Mouse (Mus musculus): ENCODE measurements at regions not wholly inside any gene's neighbourhood (a gene's known extent, or its start where the extent isn't known, plus 50 kb on each side); places are given as distances from the start of the nearest gene placed in this dataset.

DNA sequence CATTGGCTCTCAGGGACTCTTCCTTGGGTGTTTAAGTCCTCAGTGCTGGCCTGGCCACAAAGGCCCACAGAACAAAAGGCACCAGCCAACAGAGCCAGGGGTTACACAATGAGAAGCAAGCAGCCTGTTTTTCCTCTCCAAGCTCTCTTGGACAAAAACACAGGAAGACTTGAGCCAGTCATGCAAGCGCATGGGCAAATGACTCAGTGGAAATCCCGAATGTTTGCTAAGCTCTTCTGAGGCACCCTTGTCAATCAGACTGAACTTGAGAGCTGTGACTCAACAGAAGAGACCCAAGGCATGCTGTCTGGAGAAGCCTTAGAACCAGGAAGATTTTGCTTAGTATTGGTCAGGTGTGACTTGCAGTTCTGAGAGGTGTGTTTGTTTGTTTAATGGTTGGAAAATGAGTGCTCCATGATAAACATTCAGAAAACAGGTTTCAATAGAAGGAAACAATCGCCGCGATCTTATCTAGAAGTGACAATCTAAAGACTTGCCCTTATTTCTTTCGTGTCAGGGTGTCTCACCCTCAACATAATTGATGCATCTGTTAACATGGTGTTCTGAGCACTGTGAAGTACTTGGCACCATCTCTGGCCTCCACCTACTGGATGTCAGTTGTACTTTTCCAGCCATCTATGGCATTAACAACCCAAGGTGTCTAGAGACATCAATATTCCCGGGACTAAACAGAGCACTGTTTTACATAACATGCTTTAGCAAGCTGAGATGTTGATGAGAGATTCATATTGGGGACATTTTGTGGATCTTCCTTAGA, 124.0 kb upstream of the Tmc1 start:
- DNase-seq (ENCODE audit: low read depth), result peak; percentile 91

DNA sequence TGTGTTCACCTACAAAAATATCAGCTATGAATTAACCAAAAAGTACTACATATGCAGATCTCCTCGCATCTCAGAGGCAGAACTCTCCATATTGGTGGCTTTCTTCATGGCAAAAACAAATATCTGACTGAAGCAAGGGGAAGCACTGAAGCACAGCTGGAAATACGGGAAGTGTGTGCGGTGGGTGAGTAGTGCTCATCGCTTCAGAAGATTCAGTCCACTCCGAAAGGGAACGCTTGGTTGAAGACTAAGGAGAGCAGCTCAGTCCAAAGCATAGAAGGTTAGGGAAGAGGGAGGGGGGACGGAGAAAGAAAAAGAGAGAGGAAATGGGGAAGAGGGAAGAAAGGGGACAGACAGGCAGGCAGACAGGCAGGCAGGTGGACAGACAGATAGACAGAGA, 114.4 kb upstream of the Tmc1 start:
- no peak for DNase-seq (ENCODE audit: low read depth)

DNA sequence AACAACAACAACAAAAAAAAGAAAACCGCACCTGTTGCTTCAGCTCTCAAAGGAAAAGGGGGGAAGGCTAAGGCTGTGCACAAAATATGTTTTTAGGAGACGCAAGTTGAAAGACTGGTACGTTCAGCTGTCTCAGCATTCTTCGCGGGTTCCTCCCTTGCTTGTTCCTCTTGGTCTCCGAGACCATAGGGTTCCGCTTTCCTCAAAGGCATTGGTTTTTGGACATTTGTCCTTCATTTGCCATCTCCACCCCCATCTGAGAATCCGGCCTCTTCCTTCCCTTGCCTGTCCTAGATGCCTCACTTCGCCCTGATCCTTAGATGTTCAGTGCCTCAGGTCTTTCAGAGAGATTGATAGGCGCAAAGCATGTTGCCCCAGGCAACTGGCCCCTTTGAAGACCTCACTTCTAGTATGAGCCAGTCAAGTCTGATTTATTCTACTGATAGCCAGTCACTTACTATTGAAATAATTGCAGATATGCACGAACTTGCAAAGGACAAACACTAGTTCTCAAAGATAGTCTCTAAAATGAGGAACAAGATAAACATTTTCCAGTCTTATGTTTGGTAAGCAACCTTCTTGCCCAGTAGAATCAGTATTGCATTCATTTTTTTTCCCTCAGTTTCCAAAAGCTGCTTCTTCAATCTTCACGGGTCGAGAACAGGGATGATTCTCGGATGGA, 112.6 kb upstream of the Tmc1 start:
- no peak for DNase-seq (ENCODE audit: low read depth)

DNA sequence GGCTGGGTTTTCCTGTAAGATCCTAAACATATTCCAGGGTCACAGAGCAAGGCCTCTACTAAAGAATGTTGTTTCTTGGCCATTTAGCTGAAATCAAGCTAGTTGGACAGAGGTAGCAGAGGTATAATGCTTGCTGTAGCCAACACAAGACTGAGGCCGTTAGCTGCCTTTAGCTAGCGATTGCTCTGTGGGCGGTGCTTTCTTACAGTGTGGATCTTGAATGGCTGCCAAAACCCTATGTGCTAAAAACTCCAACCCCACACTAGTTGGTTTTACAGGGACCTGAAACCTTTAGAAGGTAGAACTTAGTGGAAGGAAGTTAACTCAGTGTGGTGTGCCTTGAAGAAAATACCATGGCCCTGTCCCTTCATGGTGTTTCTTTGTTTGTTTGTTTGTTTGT, 110.9 kb upstream of the Tmc1 start:
- DNase-seq (ENCODE audit: low read depth), result no peak

DNA sequence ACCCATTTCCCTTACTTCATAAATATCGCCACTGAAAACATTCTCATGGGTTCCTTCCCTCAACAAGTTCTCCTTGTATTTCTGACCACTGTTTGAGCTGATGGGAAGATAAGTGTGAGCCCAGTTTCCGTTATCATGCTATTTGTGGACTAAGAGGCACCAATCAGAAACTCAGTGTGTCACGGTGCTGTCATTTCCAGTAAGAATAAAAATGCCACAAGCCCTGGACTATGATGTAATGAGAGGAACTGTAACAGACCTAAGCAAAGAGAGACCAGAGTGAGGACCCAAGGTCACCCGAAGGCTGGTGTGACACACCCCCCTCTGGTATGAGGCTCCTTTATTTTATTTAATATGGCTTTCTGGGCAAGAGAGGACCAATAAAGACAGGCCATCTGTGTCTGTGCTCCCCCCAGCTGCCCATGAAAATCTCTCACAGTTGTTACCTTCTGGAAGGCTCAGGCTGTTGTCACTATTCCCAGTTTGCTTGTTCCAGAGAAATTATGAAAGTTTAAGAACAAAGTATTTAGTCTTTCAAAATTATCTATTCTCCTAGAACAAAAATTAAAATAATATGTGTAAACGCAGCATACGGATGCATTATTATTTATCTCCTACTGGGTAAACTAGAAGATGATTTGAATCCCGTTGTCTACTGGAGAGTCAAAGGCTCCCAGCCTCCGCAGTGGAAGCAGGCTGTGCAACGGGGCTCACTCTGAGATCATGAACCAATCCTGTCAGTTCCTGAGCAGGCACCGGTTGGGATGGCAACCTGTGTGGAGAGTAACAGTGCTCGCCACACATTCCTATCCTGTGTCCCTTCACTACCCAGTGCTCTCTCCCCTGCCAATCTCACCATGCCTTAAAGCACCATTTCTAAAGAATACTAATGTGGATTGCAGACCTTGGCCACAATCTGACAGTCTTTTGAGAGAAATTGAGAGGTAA, 99.9 kb upstream of the Tmc1 start:
- DNase-seq (ENCODE audit: low read depth), result no peak

DNA sequence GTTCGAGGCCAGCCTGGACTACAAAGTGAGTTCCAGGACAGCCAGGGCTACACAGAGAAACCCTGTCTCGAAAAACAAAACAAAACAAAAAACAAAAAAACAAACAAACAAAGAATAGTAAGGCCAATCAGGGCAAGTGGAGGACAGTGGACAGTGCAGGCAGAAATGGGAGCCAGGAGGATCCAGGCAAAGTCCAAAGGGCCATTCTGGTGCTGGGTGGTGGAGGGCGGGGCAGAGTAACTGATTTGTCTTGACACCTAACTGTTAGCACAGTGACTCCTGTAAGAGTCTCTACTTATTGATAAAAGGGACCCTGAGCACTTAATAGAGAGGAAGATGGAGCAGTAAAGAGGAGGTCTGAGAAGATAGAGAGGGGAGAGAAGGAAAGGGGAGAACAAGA, 98.8 kb upstream of the Tmc1 start:
- no peak for DNase-seq (ENCODE audit: low read depth)

DNA sequence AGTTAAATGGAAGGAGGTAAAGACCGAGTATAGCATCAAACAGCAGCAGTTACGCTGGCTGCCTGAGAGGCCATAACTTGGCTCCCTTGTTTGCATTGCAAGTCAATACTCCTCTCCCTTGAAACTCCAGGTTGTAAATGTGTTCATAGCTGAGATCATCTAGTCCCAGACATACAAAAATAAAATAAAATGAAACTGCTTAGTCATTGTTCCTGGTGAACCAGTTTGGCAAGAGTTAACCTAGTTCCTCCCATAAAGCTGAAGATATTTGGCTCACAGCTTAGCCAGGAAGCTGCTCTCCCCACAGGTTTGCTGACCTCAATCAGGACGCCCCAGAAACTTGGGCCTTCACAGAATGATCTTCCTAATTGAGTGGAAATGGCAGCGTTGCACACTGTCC, 97.9 kb upstream of the Tmc1 start:
- DNase-seq (ENCODE audit: low read depth), result no peak

DNA sequence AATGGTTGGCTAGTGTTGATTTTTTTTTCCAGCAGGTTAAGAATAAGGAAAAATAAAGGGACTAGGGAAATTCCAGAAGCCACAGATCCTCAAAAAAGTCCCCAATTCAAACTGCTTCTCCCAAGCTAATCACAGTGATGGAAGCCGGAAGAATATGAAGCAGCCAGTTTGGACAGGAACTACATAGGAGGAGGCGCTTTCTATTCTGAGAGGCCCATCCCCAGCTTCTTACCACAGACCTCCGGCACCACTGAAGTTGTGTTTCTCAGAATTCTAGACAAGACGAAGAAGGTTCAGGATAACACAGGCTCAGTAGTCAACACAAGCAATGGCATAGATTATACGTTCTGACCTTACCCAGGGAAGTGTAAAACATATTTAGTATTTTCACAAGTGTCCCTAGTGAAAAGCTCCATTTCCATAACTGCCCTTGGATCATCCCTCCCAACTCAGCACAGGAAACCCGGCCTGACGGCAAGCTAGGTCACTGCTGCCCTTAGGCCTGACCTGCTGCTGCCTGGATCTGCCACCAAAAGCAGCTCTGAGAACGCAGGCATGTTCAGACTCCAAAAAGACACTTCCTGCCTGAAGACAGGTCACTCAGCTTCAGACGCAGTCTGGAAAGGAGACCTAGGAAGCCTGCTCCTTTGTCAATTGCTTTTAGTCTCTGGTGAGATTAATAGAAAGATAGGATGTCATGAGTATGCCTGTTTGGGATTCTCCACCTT, 97.2 kb upstream of the Tmc1 start:
- no peak for DNase-seq (ENCODE audit: low read depth)

DNA sequence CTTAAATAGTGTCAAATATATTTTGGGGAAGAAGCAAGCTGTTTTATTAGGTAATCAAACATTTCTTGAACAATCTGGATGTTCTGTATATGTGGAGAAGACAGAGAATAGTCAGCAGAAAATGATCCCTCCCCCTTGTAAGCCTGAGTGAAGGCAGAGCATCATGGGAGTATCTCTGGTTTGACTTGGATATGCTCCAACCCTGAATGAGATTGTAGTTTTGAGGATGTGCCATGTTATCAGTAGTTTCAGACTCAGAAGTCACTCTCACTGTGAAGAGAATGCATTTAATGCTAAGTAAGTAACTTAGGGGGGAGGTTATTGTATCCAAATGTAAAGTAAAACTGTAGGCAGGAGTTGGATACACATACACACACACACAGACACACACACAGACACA, 95.3 kb upstream of the Tmc1 start:
- no peak for DNase-seq (ENCODE audit: low read depth)

DNA sequence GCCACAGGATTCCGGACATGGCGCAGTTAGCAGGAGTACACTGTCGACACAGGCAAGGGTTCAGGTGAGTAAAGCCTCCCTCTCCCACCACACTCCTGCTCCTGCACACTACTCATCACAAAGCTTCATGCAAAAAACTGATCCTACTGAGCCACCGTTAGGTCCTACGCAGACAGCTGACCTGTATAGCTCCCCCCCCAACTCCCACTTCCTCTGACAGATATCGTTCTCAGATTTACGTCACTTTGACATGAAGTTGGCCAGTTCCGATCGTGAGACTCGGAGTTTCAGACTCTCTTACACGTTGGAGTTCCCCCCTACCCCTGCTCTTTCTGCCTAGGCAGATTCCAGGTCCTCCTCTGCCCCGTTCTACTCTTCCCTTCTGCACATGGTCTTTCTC, 91.6 kb upstream of the Tmc1 start:
- DNase-seq (ENCODE audit: low read depth), result no peak

DNA sequence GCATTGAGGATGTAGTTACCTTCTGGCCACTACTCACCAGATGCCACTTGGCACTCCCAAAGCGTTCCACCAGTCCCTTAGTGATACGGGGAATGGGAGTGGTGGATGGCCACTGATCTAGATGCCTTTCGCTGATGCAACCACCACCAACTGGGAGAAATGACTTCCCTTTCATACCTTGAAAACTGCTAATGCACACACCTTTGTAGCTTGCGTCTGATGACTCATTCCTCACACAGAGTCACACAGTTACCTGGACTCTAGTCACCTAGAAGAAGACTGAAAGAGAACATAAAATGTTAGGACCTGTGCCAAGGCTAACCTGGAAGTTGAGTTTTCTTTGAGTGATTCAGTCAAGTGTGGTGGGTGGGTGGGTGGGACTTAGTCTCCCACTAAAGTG, 90.0 kb upstream of the Tmc1 start:
- DNase-seq (ENCODE audit: low read depth), result no peak

DNA sequence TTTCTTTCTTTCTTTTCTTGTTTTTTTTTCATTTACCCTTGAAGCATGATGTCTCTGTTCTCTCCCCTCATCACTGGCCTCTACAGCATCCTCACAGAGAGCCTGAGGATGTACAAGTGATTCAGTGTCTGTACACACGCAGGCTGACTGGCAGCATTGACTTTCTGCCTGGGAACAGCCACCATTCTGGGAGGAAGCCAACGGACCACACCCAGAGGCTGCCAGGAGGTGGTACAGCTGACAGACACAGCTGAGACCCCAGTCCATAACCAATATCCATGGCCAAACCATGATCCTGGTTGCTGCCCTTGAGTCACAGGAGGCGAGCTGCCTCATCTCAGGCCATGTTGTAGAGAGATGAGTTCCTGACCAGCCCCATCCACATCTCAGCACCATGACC, 88.5 kb upstream of the Tmc1 start:
- no peak for DNase-seq (ENCODE audit: low read depth)

DNA sequence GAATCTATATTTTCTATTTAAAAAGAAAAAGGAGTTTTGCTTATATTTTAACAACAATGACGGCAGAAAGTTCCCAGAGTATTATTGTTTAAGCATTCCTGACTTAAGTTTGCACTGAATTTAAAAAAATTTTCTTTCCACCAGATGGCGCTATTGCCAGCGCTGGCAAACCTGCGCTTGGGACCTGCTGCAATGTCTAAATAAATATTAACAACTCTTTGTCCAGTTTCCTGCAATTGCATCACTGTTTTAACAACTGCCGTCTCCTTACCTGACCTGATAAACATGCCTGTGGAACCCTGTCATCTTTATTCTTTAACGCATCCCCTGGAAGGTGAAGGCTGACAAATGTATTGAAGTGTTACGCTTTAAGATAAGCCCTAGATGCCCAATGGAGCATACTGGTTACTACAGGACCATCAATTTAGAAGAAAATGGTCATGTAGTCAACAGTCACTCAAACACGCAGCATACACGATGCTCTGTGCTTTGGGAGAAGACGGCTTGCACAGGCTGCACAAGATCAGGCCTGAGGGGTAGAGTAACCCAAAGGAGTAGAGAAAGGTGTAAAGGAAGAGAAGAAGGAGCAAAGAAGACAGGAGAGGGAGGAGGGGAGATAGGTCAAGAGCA, 83.6 kb upstream of the Tmc1 start:
- no peak for DNase-seq (ENCODE audit: low read depth)

DNA sequence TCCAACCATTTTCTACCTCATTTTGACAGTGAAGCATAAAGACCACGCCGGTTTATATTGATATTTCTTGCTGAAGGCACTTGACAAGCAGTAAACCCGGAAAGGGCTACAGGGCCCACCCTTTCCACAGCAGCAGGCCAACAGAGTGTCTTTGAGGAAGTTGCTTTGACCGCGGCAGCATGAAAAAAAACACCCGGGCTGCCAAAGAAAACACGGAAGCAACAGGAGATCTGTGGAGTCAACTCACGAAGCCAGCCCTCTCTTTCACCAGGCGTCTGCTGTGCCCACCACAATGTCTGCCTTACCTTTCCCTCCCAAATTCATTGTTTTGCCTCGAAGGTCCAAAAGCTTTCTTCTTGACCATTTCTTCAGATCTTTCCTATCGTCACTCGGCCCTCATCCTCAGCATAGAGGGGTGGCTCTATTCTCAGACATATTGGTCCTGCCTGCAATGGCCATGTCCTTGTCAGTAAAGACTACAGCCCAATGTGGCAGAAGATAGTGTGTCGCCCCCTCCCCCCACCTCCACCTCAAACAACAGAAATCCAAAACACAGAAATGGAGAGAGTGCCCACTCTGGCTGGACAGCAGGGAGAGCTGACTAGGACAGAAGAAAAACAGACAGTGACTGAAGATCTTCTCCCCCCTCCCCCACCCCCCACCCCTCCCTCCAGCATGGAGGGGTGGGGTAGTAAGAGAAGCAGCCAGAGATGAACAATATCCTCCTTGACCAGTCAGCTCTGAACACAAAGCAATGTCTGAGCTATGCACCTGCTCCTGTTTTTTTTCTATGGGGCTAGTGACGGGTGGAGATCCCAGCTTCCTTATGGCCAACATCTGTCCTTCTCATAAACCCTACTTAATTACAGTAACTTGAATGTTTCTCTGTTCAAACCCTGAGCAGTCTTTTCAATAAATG, 82.8 kb upstream of the Tmc1 start:
- no peak for DNase-seq (ENCODE audit: low read depth)

DNA sequence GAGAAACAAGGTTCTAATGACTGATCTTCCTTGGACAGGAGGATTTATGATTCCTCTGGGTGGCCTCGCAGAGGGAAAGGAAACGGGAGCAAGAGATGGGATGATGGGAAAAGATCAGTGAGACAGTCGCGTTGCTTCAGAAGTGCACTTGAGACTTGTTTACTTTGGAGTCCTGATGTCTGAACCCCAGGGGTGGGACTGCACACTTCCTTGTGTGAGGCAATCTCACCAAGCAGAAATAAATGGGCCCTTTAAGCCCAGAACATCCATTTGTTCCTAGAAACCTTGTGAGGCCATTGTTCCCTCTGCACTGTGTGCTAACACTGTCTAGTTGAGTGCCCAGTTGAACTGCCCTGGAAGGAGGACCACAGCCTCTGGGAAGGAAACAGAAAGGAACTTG, 81.5 kb upstream of the Tmc1 start:
- no peak for DNase-seq (ENCODE audit: low read depth)

DNA sequence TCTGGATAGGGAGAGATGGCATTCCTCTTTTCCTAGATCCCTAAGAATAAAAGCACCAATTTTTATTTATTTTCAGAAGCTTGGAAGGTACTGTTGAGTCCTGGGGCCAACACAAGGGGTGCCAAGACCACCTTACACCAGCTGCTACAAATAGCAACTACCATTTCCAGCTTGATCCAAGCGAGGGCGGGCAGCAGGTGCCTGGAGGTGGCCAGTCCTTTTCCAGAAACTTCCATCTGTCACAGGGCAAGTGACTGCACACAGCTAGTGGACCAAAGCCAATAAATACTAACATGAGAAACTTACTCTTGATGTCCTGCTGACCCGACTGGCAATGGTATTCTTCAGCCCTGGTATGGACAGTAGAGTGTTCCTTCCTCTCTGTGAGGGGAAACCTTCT, 80.0 kb upstream of the Tmc1 start:
- DNase-seq (ENCODE audit: low read depth), result no peak

DNA sequence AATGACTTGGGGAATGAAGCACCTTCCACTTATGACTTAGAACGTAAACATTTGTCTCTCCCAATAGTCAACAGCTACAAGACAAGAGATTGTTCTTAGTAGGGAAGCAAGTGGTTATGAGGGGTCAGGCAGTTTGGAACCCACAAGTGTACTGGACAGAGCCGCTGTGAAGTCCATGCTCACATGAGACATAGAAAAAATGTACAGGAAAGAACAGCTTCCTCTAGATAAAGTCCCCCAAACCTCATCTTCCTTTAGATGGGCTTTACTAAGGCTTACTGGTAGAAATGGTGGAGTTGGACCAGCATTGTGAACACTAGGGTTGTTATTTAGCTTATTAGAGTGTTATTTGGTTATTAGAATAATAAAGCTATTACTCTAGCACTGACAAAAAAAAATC, 78.6 kb upstream of the Tmc1 start:
- no peak for DNase-seq (ENCODE audit: low read depth)

DNA sequence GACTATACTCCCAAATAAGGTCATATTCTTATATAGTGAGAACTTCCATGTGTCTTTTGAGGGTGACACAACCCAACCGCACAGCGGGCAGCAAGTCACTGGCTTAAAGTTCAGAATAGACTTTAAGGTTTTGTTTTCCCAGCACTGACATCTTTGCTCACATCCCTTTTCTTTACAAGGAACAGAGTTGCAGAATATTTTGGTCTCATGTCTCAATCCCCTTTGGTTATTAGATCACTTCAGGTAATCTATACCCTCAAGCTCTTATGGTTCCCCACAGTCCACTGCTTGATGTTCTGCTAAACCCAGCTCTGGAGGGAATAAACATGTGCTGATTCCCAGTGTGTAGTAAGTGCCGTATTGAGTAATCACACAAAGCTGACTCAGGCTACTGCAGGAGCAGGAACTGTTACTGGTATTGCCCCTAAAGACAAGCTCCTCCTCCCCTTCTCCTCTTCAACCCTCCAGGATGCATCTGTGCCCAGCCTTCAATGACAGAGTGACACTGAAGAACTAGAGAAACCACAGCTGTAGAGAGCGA, 77.8 kb upstream of the Tmc1 start:
- peak; percentile 100 for DNase-seq (ENCODE audit: low read depth)

DNA sequence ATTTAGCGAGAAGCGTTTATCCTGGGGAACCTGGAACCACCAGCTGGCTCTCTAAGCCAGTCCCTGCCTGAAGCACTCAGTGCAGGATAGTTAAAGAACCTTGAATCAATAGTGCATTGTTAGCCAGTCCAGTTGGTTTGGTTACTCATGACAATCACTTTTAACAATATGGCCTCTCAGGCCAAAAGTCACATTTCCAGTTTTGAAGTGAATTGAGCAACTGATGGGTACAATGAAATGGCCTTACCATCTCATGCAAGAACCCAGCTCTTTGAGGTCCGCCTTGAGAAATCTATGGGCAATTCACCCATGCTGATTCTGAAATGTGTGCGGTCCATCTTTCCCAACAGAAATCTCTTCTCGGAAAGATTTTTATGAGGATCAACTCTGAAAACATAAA, 77.0 kb upstream of the Tmc1 start:
- DNase-seq (ENCODE audit: low read depth), result no peak

DNA sequence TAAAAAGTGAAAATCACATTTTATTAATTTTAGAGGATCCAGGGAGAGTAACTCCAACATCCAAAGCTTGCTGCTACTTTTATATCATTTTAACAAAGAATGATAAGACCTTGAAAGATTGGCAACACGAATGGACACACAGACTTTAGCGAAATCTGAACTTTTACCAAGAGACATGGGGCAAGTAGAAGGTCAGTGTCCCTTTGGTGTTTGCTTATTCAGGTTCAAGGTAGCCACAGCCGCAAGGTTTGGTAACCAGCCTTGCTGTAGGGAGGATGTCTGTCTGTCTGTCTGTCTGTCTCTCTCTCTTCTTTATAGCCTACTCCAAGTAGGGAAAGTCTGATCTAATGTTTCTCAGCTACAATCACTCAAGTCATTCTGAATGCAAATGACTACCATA, 75.0 kb upstream of the Tmc1 start:
- no peak for DNase-seq (ENCODE audit: low read depth)
